8 mouse cellular contexts compared by ENCODE assay signal in the genomic region with DNA sequence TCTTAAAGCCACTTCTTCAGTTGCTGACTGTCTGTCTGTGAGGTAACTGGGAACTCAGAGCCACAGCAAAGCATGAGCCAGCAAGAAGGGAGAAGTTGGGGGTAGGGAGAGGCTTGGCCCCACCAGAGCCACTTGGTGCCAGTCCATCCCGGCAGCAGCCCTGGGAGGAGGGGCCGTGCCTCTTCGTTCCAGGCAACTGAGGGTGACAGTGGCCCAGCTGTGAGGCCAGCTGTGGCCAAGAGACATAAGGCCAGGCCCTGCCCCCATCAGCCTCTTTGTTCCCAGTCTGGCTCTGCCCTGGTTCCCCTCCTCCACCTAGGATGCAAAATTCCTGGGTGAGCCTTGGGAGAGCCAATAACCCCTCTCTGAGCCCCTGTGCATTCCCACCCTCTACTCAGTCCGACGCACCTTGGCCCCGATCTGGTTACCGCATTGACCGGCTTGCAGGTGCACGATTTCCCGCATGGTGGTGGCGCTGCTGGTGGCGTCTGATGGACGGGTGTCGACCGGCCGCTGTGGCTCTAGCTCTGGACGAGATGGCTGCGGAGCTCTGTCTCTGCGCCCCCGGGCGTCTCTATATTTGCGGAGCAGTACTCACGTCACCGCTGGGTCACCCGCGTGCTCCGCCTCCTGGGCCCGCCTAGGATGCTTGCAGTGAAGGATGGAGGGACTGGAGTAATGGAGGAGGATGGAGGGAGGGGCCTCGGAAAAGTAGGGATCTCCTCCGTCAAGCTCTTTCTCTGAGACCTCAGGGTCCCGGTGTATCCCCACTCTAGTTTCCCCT. TPM values are rescaled to one million over a fixed set of nuclear protein-coding genes. Genes with fewer than 3 reads are reported as not detected.
DNase-seq lines count a peak whose midpoint lies in the region; ATAC-seq lines count a peak whose summit lies in the region.

Gene Tubb4a (minus strand): TSS at position 734 of the 784 bp plus-strand sequence.

- peaks cover 11% of the 10 kb centered on the region; the same call in 1 of the 2 replicates for H3K27me3 ChIP-seq in kidney, embryonic 15.5 days
- H3K27me3 ChIP-seq in embryonic facial prominence, embryonic 14.5 days (replicated peaks; ENCODE audit: control insufficient read depth, insufficient read depth, low read length), result peaks cover 13% of the 10 kb centered on the region; the same call in 1 of the 2 replicates

- no peaks in the 10 kb centered on the region for H3K36me3 ChIP-seq in kidney, embryonic 15.5 days
- H3K36me3 ChIP-seq in embryonic facial prominence, embryonic 14.5 days (ENCODE audit: control insufficient read depth, insufficient read depth, low read length), result no peaks in the 10 kb centered on the region

- peak; percentile 67 for ATAC-seq in kidney, embryonic 15.5 days (replicated peaks; ENCODE audit: low FRiP score)
- ATAC-seq in embryonic facial prominence, embryonic 14.5 days (ENCODE audit: low read depth), result peak; percentile 91

- H3K4me3 ChIP-seq in kidney, embryonic 15.5 days (replicated peaks), result peak within 1 kb of the TSS; percentile 40
- peak within 1 kb of the TSS; percentile 34 for H3K4me3 ChIP-seq in embryonic facial prominence, embryonic 14.5 days (ENCODE audit: low read depth, low read length)

- WGBS in kidney, embryonic 15.5 days, result under 1% methylated on average over 31 of the region's 31 CpGs
- under 1% methylated on average over 30 of the region's 31 CpGs for WGBS in embryonic facial prominence, embryonic 14.5 days

- H3K4me1 ChIP-seq in kidney, embryonic 15.5 days, result peaks cover 15% of the 10 kb centered on the region
- H3K4me1 ChIP-seq in embryonic facial prominence, embryonic 14.5 days (ENCODE audit: control insufficient read depth, insufficient read depth, low read length), result peaks cover 7% of the 10 kb centered on the region; the same call in 1 of the 2 replicates

- no peak for DNase-seq in kidney, adult 18-20 months
- DNase-seq in embryonic facial prominence, embryonic 14.5 days (ENCODE audit: low spot score), result peak; percentile 53
- DNase-seq in heart, postnatal 10 days, result peak; percentile 52 to 56
- peak; percentile 84 to 86 for DNase-seq in layer of hippocampus, postnatal 36 days
- DNase-seq in lung, postnatal 10 days, result peak; percentile 74
- DNase-seq in right cerebral cortex, postnatal 14 days, result peak; percentile 84
- no peak for DNase-seq in natural killer cell, adult 2 months (ENCODE audit: low spot score in 2 of 2)

- peak within 1 kb of the TSS; percentile 61 for H3K4me2 ChIP-seq in kidney, embryonic 15.5 days
- peak within 1 kb of the TSS; percentile 51 for H3K4me2 ChIP-seq in embryonic facial prominence, embryonic 14.5 days (ENCODE audit: low read depth, low read length)

- H3K27ac ChIP-seq in kidney, embryonic 15.5 days, result no peak within 1 kb of the TSS
- no peak within 1 kb of the TSS for H3K27ac ChIP-seq in embryonic facial prominence, embryonic 14.5 days (replicated peaks; ENCODE audit: low read depth, low read length)

- intact Hi-C loops in heart, postnatal 10 days (cut with DNase I), result no loop called here

- H3K9ac ChIP-seq in kidney, embryonic 15.5 days, result peak within 1 kb of the TSS; percentile 21; the same call in 1 of the 2 replicates
- H3K9ac ChIP-seq in embryonic facial prominence, embryonic 14.5 days (ENCODE audit: low read depth, low read length), result peak within 1 kb of the TSS; percentile 39

- no peaks in the 10 kb centered on the region for H3K9me3 ChIP-seq in kidney, embryonic 15.5 days (replicated peaks)
- no peaks in the 10 kb centered on the region for H3K9me3 ChIP-seq in embryonic facial prominence, embryonic 14.5 days (ENCODE audit: control insufficient read depth, low read length)

RNA-seq across cellular contexts. Expression of gene Tubb4a, which starts in this region (rescaled TPM):
- 23.6 and 29.4 TPM in 2 replicates for polyA plus RNA-seq in kidney, embryonic 15.5 days (2015; fragmentation: Nextera tagmentation; extraction: Ambion mirVana)
- 22.9 and 28.7 TPM in 2 replicates for polyA plus RNA-seq in embryonic facial prominence, embryonic 14.5 days (2014; fragmentation: Nextera tagmentation; extraction: Ambion mirVana)
- 1 to 10 TPM; 7.0 to 7.4 TPM for total RNA-seq in heart, postnatal 10 days (2021)
- total RNA-seq in layer of hippocampus, postnatal 36 days (2021), result 100 to 1,000 TPM; 553 to 593 TPM

Comparison
In these comparisons a context has a peak if more than half of its experiments do, and no peak if none do; other contexts are left out.
1. RNA of gene Tubb4a (total RNA-seq): 553 to 593 TPM in layer of hippocampus, postnatal 36 days; 7.0 to 7.4 TPM in heart, postnatal 10 days; every median in the first group is over 10 times any median in the second.
2. DNase-seq: peak in embryonic facial prominence, embryonic 14.5 days (single experiment), heart, postnatal 10 days (2 of 2), layer of hippocampus, postnatal 36 days (2 of 2), lung, postnatal 10 days (single experiment) and right cerebral cortex, postnatal 14 days (single experiment); none in kidney, adult 18-20 months (single experiment) and natural killer cell, adult 2 months (0 of 2).